Mouse (Mus musculus) liver, embryonic 14.5 days (tissue): ENCODE measurements around the gene Gm21987.
A peak's percentile ranks its signal among the peaks of the same experiment; 100 is the strongest.

Experiments used
- CTCF ChIP-seq: IDR thresholded peaks from 2 replicates; pipeline ENCODE4 v1.5.1; 2016; ENCODE audit warnings: antibody characterized with exemption, low read depth, control low read depth
- EP300 ChIP-seq: IDR thresholded peaks from 2 replicates; pipeline ENCODE4 v1.6.1; 2016; ENCODE audit warnings: antibody characterized with exemption, low read depth

GRCm38 (mm10) chr16:38306571-38307220 is 40.1 kb upstream of the Gm21987 start:
- TF ChIP-seq CTCF (peak; percentile 83), EP300 (no peak)
